Mouse (Mus musculus): Measurements from ENCODE around the gene Ankrd50. TPM values are rescaled to one million over a fixed set of nuclear protein-coding genes. Genes with fewer than 3 reads are reported as not detected.

Gene Ankrd50
- total and polyA plus RNA-seq, 3 experiments: 26.0 to 36.8 (median 34.0) TPM

DNA sequence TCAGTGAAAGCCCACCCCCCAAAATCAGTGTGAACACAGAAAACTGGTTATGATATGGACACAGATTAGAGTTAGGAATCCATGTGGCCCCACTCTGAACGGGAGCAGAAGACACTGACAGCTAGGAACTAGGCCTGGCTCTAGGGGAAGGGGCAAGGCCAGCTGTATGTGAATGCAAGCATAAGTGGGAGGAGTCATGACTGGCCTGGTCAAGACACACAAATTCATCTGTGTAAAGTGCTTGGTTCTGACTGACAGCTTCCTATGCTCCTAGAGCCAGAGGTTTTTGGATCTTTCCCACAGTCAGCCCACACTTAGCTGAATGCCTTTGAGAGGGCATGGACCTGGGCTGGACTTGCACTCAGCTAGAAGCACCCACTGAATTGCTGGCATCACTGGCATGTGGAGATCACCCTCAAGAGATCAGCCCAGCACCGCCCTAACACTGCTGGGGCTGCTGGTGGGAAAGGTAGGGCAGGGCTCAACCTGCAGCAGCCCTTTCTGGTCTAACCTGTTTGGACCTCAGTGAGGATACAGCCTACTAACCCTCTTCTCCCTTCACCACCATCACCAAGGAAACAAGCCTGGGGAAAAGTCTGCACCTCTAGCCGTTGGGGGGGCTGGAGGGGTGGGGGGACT, 69.2 kb downstream of the Ankrd50 start:
- TF ChIP-seq CTCF (IDR thresholded peaks at IDR 0.05) (no peak), POLR2A (IDR thresholded peaks at IDR 0.05; ENCODE audit: insufficient read depth, low read depth, low read length) (no peak)
- Histone ChIP-seq H3K4me1 (ENCODE audit: control insufficient read depth, insufficient read depth, low read length) (no peaks in the 10 kb centered on the region), H3K36me3 (ENCODE audit: control insufficient read depth, insufficient read depth, low read length) (no peaks in the 10 kb centered on the region), H3K79me2 (replicated peaks; ENCODE audit: control insufficient read depth, insufficient read depth, low read length) (no peaks in the 10 kb centered on the region), H3K27ac (no peak overlapping the region), H3K4me3 (no peak overlapping the region), H3K27me3 (ENCODE audit: control insufficient read depth, insufficient read depth, low read length) (no peaks in the 10 kb centered on the region), H3K9ac (ENCODE audit: low read depth, low read length) (no peak overlapping the region)
- intact Hi-C loops (cut with DNase I): no loop called here
- 73% methylated on average over 3 of the region's 3 CpGs for WGBS
- no peak for DNase-seq
